Mouse (Mus musculus) cerebellum, adult 11-12 months (tissue): ENCODE results near the gene Usp22.
"Not testable (repeated sequence)": the region's sequence is repeated elsewhere in the genome, so short reads cannot be mapped to it uniquely, and the experiment has no call there.

ENCODE experiments used
- DNase-seq: peaks from one replicate; pipeline ENCODE4 v3.0.0; 2022

The Usp22 gene

DNA sequence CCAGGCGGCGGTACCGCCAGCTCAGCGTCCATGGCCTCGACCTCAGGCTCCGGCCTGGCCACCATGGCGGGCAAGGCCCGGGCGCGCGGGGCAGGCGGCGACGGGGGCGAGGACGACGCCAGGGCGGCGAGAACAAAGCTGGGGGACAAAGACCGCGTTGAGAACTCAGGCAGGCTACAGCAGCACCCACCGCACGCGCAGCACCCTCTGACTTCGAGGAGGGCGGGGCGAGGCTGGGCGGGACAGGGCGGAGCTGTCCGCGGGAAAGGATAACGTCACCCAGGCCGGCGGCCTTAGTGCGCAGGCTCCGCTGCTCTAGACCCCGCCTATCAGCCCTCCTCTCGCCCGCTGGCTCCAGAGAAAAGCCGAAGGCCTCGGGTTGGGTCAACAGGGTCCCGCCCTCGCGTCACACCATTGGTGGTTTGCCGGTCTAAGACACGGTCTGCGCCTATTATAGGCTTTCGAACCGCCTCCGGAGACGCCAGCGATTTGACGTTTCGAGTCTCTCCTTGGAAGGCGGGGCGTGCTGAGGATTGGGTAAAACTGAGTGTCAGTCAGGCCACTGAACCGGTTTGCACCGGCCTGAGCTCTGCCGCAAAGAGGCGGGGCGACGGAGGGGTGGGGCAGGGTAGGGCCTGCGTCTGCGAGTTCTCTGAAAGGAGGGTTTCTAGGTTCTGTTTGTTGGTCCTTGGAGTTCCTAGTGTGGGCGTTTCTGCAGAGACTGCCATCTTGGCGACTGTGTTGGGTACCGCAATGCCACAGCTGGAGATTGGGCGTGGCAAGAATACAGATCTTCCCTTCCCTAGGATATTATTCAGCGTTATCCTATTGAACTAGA lies at the start of gene Usp22:
Gene Usp22, minus strand, starts transcription at position 235 of the 838 bp plus-strand sequence.
- DNase-seq: peak; percentile 100

DNA sequence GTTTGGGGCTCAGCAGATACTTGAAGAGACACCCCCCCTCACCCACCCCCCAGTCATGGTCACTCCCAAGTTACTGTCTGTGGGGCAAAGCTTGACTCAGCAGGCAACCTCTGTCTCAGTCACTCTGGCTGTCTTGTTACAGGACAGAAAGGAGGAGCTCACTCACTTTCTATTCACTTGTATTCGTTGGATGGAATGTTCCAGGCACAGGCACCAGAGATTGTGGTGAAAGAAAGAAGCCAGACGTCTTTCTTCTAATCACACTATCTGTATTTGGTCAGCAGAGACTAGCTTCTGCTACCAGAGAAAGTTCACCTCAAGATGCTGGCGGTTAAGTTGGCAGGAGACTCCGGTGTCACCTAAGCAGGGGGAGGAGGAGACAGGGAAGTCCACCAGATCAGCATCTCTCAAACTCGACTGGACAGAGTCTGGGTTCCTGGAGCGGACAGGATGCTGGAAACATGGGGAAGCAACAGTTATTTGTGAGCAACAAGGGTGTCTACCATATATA lies 49.4 kb upstream of the Usp22 start:
- DNase-seq: peak; percentile 37

DNA sequence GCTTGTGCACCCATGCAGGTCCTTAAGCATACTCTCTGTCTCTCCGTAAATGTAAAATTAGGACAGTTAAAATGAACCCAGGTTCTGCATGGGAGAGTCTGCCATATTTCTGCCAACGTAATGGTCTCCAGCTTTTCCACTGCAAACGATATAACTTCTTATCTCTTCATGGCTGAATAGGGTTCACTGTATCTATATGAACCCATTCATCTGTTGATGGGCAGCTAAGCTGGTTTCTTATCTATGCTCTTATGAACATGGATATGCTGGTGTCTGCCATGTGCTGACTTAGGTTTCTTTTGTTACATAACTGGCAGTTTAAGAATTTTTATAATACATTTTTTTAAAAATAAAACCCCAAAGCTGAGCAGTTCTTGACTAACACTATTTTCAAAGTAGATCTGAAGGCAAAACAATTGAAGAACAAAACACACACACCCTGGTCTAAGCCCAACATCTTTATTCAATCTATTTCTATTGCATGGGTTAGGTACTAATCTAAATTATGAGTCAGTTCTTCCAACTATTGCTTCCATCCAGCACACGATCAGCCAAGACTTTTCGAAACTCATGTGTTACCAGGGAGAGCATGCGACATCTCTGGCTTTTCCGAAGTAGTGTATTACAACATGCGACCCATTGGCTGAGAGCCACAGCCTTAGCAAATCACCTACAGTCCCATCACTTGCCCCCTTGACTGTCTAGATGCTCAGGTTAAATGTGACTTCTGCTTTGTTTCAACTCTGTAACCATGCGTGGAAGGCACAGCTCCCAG lies 48.3 kb upstream of the Usp22 start:
- DNase-seq: no peak

DNA sequence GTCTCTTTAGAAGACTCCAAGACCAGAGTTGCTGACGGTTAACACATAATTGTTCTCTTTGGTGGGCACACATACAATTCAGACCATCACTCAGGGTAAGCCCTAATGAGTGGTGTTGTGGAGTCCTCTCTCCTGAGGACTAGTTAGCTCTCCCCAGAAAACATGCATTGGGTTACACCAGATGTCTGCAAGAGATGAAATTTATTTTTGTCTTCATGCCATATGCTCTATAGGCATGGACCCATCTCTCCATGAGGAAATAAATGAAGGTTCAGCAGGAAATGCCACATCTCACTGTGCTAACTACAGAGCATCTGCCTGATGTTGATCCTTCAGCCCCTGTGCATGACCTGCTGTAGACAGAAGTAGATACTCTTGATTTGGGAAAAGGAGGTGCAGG lies 47.2 kb upstream of the Usp22 start:
- no peak for DNase-seq

DNA sequence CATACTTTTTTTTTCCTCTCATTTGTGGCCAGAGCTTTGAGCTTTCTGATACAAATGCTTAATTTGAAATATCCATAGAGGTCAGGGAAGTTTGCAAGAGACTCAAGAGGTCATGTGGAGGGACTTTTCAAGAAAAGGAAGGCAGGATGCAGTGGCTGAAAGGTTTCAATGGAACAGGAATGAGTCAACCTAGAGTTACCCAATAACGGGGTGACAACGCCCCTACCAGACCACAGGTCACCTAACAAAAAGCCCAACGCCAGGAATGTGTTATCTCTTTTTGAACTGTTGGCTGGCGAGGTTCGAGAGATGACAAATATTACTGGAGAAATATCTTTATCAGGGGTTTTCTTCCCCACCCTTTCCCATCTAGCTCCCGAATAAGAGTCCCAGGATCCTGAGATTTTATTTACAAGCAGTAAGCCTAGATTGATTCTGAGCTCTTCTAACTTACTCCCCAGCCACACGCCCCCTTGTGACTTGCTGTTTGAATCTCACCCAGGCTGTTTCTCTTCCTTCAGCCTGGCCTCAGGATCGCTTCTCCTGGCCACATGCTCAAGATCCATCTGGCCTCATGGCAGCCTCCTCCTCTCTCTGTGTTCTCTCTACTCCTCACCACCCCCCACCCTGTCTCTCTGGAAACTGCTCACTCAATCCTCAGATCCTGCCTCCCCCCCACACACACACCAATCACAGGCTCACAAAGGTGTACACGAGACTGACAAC lies 45.5 kb upstream of the Usp22 start:
- DNase-seq: peak; percentile 69

DNA sequence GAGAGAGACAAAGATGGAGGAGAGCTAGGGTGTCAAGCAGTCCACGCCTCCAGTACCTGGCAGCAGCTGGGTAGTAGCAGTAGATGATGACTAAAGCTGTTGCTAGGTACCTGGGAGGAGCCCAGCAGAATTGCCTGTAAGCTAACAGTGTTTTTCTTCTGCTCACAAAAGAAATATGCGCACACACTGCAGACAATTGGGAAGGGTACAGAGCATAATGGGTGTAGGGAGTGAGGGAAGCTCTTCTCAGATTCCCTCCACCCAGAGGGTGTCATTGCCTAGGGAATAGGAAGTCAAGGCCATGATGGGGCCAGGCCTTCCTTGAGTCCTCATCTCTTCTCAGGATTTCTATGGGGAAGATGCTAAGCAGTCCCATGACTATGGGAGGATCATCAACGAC lies 41.1 kb upstream of the Usp22 start:
- no peak for DNase-seq

DNA sequence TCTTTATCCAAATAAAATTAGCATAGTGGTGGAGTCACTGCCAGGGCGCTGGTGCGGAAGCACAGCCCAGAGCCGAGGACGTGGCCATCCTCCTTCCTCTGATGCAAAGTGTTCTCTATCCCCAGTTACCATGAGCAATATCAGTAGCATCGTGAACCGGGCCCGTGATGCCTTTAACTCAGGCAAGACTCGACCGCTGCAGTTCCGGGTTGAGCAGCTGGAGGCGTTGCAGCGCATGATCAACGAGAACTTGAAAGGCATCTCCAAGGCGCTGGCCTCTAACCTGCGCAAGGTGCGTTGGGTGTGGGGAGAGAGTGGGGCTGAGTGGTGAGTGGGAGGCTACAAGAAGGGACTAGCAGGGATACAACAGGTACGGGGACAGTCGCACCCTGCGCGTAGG lies 37.2 kb upstream of the Usp22 start:
- peak; percentile 25 for DNase-seq

DNA sequence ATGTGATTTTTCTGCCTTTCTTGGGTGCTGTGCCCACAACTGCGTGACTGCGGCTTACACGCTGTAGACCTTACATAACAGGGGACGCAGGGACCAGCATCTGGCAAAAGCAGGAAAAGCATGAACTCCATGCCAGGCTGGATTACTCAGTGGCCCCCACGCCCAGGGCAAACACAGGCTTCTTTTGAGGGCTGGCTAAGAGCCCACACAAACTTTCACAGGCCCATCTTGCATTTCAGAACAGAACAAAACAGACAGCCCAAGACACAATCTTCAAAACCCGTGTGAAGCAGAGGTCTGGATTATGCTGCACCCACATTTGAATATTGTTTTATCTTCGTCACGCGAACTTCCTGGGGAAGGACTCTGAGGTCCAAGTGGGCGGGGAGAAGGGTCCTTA lies 33.5 kb upstream of the Usp22 start:
- no peak for DNase-seq

DNA sequence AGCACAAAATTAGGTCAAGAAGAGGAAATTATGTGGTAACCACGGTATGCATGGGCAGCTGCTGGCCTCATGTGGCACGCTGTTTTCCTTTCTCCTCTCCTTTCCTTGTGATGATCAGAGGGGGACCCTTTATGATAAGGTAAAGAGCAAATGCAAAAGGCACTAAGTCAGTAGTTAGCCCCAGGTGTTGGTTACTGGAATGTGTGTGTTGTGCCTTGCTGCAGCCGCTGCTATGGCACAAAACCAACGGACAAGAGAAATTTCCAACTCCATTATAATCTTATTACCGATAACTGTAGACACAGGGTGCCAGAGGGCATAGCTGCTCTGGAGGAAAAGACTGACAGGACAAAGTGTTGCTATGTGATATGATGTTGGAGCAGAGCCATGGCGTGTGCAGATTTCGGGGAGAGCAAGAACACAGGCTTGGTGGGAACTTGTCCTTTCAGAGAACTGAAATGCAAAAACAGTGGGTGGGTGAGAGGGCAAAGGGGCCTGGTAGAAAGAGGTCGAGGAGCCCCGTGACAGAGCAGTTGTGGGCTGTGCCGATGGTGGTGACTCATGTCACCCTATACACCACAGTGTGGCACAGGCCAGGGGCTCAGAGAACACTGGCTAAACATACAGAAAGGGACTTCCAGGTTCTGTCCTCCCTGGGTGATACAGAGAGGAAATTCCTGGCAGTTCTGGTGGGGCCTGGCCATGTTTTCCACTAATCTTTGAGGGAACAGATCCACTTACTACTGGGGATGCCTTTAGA lies 32.8 kb upstream of the Usp22 start, which contains the start of gene Aldh3a1:
Gene Aldh3a1, plus strand, starts transcription at position 51 of the 760 bp plus-strand sequence.
- no peak for DNase-seq

DNA sequence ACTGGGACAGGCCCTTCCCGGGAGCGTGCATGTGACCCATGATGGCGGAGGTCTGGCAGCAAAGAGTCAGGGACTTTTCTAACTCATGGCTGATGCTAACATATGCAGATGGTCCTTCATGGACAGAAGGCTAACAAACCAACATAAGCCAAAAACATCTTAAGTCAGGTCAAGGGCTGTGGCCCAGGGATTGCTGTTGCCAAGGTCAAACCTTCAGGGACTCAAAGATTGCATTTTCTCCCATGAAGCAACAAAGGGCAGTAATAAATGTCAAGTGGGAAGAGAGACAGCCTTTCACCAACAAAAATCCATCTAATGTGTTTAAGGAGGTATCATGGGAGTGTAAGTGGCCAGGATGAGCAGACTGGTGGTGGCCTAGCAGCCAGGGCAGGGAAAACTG lies 31.3 kb upstream of the Usp22 start:
- DNase-seq: no peak

DNA sequence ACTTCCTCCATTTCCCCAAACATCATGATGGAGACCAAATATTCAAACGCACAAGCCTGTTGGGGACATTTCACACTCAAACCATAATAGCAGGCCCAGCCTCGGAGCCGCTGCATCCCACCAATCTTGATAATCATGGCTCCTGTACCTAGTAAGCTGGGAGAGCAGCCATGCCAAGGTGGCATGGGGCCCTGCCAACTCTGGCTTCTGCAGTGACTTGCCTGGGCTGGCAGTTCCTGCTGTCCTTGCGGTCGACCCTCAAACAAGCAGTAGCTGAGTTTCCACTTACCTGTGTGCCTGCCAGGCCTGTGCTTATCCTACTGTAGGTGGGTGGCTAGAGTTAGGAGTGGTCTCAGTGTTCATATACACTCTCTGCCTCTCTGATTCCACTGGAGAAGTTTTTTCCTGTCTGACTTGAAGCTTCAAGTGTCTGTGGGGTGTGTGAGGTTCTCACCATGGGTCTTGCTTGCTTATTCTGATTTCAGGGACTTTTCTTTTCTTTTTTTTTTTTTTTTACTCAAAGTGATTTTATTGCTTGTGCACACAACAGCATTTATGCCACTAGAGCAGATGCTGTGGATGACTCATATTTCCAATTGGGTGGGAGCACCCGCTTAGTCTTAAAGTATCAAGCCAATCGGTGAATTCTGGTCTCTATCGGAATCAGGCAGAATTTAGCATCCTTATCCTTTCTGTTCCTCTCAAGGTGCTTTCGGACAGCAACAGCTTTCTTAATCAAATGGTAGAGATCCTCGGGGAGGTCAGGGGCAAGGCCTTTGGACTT lies 30.5 kb upstream of the Usp22 start:
- DNase-seq: peak; percentile 49

DNA sequence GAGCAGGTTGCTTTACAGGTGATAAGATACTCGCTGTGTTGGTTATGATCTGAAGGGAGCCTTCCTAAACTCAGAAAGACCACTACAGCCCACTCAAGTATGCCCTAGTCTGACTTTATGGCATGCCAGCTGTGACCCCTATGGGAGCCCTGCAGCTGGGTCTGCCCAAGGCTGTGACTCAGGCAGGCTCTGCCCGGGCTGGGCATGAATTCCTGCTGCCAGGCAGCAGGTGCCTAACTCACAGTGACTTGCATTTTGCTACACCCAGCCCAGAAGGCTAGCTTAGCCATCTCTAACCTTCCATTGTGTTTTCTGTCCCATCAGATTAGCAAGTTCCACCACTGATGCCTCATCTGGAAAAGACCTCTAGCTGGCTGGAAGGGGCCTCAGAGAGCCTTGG lies 28.0 kb upstream of the Usp22 start:
- DNase-seq: no peak

DNA sequence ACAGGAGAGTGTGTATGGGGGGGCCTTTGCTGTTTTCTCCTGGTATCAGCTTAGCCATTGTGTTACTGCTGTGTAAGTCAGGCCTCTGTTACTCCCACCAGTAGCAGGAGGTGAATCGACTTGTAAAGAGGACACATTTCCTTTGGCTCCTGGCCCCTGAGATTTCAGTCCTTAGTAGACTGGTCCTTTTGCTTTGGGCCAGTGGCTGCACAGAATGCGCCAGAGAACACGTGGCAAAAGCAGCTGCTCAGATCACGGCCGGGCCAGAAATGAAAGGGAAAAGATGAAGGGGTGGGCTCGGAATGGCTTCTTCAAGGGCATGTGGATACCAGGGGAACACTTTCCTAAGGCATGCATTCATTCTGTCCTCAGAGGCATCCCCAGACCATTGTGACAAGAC lies 27.3 kb upstream of the Usp22 start:
- DNase-seq: no peak

DNA sequence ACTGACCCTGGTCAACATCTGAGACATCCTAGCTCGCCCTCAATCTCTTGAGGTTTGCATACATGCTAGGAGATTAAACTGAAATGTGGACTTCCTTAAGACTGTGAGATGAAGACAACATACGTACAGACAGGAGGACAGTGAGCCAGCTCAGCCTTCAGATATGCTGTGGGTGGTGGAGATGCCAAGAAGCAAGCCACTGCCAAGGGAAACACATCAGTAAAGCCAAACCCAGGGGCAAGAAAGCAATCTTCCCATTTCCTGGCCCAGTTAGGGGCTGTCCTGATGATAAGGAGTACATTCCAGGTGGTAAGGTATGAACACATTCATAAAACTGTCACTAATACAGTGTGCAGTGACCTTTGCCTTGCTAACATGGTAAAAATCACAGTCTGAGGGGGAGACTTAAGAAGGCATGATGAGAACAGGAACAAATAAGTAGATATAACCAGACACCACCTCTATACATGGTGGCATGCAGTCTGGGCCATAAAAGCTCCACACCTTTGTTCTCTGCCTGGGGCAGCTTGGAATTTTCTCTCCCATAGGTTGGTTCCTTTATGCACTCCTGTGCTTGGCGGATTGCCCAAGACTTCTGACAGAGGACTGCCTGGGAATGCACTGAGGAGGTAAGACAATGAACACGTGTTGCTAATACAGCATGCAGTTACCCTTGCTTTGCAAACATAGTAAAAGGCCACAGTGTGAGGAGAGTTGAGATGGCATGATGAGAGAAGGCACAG lies 24.9 kb upstream of the Usp22 start:
- DNase-seq: no peak

DNA sequence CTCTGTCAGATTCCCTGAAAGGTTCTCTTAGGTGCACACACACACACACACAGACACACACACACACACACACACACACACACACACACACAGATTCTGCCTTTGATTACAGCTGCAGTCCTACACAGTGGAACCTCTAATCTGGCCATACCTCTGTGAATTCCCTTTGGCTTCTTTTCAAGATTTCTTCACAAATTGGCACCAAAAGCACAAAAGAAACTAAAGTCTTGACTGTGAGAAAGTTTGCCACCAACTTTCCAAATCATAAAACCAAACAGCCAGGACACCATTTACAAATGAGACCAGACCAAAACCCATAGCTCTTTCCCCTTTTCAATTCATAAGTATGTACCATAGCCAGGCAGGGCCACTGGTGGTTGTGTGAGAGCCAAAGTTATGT lies 23.1 kb upstream of the Usp22 start:
- DNase-seq: no peak

DNA sequence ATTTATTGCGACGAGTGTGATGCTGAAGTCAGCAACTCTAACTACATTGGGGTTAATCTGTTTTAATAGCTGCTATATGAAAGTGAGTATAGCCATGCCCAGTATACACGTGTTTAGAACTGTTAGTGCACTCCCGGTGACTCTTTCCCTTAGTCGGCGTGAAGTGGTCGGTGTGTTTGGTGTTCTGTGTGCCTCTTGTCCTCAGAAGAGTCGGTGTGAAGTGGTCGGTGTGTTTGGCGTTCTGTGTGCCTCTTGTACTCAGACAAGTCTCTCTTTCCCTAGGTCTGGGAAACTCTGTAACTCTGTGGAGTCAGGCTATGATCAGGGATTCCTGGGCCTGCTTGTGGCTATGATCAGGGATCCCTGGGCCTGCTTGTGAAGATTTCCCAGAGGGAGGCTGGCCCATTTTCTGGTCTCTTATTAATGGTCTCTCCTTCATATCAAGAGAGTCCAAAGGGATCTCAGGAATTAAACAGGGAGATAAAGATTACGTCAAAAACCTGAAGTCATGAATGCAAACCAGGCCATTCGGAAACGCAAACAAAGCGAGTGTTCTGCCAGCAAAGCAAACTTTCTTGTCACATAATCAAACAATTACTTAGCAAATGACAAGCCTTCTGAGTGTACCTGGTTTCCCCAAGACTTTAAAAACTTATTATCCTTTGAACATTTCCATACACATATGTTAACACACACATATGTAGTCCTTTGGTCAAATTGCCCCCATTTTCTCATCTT lies 21.9 kb upstream of the Usp22 start:
- no peak for DNase-seq

DNA sequence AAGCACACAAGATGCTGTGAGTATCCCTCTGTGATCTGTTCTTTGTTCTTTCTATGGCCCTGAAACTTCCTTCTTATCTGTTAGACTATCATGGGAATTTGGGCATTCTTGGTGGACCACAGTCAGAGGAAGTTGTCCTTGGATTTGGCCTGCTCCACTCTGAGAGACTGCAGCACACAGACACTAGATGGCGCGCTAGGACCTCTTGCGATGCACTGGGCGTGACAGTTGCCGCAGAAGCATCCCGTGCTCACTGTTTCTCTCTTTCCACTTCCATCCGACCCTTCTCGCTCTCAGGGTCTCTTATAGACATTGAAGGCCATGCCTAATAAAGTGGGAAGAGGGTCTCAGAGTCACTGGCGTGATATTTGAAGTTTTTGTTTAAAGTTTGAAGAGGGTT lies 18.5 kb upstream of the Usp22 start:
- DNase-seq: peak; percentile 79

DNA sequence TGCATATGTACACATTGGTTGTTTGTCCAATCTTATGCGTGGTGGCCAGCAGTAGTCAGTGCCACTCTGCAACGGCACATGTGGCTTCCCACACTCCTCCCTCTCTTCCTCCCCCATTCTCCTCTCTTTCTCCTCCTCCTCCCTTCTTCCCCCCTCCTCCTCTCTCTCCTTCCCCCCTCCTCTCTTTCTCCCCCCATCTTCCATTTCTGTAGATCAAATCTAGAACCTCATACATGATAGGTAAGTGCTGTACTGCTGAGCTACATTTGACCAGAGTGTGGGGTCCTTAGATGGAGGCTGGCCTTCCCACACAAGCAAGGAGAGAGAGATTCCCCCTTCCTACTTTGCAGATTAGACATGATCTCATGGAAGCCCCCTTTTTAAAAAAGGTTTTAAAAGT lies 17.9 kb upstream of the Usp22 start:
- DNase-seq: no peak

DNA sequence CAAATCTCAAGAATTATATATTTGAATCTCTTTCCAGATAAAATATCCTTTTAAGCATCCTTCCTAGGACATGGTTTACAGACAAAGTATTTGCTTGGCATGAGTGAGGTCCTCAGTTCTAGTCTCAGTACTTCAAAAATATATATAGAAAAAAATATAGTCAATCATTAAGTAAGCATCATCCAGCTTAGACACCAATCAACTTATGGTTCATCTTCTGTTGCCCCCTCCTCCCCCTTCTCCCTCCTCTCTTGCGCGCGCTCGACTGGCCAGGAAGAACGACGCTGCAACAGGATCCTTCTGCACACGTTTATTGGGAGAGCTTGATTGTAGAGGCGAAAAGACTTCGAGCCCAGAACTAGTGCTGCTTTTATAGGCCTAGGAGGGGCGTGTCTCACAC lies 17.3 kb upstream of the Usp22 start:
- DNase-seq: not testable (repeated sequence)

DNA sequence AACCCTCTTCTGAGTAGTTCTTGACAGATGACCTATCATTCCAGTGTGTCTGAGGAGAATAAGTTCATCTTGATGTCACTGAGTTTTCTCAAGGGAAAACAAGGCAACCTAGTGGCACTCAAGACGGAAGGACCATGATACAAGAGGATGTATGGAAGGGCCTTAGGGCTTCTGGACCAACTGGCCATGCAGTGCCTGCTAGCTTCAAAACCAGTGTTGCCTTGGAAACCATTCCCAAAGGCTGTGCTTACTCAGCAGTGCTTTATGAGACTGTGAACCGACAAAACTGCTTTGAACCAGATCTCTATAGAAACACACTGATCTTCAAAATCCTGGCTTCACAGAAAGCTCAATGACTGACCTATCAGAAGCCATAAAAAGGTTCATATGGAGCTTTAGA lies 15.9 kb upstream of the Usp22 start:
- DNase-seq: no peak
